Mouse (Mus musculus) adrenal gland, adult 8-10 months (tissue): ENCODE results near the gene Vwf. TPM values are rescaled to one million over a fixed set of nuclear protein-coding genes. Genes with fewer than 3 reads are reported as not detected.

Experiments used
- DNase-seq: peaks from one replicate; pipeline ENCODE4 v3.0.0; 2022
- total RNA-seq, 4 experiments: library from RNA; stranded (reverse); gene quantifications; 2 replicates each; pipeline ENCODE4 v1.2.4; 2022

The Vwf gene
- total RNA-seq, 4 experiments from 2014 or later = 6.5 to 13.4 (median 7.4) TPM

DNA sequence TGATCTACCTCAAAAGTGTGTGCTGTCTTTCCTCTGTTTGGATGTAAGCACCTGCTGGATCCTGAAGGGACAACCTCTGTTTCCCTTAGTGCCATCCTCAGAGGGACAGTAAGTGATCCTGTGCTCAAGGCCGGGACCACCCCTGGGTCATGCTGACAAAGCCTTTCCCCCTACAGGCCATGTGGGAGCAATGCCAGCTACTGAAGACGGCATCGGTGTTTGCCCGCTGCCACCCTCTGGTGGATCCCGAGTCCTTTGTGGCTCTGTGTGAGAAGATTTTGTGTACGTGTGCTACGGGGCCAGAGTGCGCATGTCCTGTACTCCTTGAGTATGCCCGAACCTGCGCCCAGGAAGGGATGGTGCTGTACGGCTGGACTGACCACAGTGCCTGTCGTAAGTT, 41.7 kb downstream of the Vwf start:
- DNase-seq = no peak

DNA sequence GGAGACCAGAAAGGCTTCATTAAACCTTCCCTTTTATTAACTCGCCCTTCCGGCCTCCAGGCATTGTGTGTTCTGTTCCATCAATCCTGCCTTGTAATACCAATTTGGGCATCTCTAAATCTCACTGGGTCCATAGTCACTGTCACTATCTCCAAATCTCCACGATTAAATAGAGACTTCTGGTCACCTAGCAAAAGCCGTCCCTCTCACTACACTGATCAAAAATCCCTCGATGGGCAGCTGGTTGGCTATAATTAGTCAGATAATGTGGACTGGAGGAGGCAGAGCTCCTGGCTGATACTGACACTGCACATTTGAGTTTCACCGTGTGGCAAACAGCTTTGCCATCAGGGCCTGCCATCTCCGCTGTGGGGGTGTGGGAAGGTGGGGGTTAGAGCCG, 42.5 kb downstream of the Vwf start:
- no peak for DNase-seq

DNA sequence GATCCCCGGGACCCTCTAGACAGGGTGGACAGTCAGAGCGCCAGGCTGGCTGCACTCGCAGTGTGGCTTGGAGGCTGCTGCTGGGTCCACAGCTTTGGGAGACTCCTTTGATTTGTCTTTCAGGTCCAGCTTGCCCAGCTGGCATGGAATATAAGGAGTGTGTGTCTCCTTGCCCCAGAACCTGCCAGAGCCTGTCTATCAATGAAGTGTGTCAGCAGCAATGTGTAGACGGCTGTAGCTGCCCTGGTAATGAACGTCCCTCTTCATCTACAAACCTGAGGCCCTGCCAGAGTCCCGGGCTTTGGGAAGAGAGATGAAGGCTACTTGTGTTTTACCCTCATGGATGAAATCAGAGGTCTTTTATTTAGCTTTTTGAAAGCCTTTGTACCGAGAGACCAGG, 43.5 kb downstream of the Vwf start:
- no peak for DNase-seq

DNA sequence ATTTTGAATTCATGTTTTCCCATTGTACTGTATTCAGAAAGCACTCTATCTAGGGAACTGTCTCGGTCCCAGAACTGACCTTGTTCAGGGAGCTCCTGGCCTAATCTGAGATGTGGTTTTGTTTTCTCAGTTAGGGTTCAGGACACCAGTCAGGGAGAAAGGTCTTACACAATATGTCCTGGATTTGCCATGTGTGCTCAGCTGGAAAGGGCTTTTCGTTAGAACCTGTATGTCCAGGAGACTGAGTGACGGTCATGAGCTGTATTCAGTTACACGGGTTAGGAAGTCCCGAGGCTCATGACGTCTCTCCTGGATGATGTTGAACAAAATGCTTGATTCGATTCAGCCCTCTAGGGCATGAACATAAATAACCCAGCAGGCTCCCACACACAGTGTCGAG, 43.9 kb downstream of the Vwf start:
- DNase-seq = no peak

DNA sequence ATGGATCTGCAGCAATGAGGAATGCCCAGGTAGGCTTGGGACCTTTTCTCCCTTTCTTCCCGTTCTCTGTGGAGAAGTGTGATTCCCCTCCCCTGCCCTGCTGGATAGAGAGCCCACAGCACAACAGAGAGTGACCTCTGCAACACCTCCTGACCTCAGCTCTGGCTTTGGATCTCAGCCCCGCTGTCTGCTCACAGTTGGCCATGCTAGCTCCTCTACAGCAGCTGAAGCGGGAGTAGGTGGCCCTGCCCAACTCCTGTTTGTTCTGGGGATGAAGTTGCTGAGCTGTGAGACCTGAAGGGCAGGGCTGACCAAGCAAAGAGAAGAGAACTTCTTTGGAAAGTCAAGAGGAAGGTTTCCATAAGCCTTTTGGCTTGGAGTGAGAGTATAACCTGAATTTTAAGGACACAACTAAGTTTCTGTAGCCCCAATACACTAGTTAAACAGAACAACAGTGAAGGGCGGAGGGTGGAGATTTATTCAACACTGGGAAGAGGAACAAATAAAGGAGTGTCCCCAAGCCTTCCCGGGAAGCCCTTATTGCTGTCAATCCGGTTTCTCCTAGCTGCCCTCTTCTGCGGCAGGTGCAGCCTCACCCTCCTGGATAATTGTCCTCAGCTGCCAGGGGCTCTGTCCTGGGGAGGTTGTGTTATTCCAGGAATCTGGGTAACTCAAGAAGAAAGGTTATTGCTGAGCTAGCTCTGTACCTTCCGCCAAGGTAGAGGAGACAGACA, 45.2 kb downstream of the Vwf start:
- no peak for DNase-seq

DNA sequence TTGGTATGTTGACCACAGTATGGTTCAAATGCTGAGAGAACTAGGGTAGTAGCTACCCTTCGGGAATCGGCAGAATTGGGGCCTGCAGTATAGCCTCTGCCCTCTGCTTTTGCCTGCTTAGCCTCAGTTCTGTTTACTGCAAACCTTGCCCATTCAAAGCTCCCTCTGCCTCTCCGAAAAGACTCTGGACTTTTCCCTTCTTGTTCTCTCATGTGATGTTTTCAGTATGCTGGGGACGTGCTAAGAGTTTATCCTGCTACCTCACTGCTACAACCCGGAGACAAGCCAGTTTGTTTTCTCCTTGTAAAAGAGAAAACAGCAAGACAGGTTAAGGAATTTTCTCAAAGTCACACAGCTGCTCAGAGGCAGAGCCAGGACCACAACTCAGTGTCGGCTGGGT, 46.0 kb downstream of the Vwf start:
- no peak for DNase-seq

DNA sequence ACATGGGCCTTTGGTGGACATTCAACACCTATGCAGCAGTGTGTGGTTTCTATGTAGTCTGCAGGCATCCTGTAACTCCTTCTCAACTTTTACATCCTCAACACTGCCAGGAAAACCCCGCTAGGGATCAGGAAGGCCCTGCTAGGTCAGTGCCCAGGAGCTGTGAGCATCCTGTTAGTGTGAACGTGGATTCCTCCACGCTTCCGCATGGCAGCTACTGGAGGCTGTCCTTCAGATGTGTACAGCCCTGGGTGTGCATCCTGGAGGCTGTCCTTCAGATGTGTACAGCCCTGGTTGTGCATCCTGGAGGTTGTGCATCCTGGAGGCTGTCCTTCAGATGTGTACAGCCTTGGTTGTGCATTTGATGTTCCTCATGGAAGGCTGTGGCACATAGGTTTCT, 47.7 kb downstream of the Vwf start:
- no peak for DNase-seq

DNA sequence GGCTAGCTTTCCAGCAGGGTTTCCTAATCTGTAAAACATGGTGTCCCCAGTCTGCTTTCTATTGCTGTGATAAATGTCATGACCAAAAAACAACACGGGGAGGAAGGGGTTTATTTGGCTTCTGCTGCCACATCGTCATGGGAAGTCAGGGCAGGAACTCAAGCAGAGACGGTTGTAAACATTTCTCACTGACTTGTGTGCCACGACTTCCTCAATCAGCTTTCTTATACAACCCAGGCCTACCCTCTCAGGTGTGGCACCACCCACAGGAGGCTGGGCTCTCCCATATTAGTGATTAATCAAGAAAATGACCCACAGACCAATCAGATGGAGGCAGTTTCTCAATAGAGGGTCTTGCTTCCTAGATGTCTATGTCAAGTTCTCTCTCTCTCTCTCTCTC, 48.3 kb downstream of the Vwf start:
- no peak for DNase-seq

DNA sequence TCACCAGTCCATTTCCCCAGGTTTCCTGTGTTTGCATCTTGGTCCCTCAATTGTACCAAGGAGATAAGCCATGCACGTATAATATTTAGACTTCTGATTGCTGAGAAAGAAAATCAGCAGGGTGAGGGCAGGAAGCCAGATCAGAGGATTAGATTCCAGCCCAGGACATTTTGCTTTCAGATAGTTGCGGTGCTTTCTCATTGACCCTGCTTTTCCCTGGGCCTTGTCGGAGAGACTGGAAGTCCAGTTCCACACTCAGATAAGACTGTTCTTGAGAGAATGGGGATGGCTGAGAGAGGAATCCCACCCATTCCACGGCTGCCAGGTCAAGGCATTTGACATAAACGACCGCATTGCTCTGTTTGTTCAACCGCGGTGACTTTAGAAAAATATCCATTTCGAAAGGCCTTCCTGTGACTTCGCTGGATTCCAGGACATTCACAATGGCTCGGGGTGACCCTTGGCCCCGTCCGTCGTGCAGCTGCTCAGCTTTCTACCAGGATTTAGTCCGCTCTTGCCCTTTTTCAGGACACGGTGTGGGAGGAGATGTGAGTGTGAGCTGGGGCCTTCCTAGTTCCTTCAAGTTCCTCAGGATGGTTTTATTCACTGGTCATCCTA, 50.2 kb downstream of the Vwf start:
- no peak for DNase-seq

DNA sequence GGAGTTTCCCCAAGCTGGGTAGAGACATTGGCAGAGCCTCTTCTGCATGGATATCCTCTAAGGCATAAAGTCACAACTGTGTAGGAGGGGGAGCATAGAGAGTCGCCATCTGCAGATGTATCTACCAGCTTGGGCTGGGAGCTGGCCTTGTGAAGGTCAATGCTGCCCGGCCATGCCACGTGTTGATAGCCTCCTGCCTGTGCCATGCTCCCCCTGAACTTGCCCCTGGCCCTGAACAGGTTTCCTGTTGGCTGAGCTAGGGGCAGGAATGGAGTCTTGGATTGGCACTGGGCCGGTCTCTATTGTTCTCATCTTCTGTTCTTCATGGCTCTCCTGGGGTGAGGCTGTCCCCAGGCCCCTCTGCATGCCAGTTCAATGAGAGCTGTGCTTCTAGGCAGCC, 51.1 kb downstream of the Vwf start:
- DNase-seq = no peak

DNA sequence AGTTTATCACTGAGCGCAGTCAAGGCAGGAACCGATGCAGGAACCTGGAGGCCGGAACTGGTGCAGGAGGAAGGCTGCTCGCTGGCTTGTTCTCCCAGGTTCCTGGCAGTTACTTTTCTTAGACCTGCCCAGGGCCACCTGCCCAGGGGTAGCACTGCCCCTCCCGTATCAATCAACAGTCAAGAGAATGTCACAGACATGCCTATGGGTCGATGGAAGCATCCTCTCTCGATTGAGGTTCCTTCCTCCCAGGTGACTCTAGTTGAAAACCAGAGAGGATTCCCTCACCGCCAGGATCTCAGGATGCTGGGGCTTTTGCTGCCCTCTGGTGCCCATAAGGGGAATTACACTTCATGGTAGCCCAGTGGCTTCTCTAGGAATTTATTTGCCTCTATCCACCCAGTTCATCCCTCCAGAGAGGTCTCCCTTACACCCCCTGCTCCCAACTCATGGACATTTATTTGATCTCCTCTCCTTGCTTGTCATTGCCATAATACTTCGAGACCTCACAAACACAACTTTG, 53.5 kb downstream of the Vwf start:
- DNase-seq = no peak

DNA sequence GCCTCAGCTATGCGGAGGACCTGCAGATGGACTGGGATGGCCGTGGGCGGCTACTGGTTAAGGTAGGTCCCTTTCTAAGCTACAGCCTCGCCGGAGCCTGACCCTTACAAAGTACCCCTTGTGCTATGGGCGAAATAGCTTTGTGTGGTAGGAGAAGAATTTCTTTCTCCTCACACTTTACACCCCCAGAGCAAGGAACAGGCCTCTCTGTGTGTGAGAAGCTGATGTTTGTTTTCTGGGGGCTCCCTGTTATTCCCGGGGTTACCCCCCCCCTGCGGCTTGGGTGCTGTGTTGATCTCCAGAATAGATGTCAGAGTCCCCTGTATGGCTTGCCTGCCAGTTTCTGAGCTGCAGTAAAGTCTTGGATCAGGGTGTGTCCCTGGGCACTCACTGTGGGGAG, 54.1 kb downstream of the Vwf start:
- no peak for DNase-seq

DNA sequence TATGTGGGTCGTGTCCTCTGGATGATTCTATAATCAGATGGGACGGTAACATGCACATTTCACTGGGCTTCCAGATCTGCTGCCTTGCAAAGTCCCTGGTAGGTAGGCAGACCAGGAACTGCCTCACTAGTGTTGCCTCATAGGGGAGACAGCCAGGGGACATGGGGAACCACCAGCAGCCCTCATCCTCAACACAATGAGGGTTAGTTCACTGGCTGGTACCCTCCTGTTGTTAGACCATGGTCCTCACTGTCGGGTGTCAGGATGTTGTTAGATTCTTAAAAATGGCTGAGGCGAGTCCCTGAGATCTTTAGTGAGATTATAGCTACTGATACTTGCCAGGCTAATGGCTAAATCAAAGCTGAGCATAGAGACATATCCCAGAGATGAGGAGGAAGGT, 54.6 kb downstream of the Vwf start:
- DNase-seq = no peak

DNA sequence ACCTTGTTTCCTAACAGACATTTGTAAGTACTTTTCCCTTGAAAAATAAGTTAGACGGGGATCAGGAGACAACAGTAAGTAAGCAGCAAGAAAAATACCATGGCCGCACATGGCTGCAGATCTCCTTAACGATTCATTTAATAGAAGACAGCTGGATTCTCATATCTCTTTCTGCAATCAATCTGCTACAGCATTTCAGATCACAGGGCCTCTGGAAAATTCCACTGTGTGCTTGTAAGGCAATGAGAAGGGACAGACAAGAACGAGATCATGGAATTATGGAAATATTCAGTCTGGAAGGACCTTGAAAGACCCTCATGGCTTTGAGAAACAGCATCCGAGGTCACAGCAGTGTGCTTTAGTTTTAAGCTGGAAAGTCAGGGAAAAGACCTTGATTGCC, 55.2 kb downstream of the Vwf start:
- no peak for DNase-seq

DNA sequence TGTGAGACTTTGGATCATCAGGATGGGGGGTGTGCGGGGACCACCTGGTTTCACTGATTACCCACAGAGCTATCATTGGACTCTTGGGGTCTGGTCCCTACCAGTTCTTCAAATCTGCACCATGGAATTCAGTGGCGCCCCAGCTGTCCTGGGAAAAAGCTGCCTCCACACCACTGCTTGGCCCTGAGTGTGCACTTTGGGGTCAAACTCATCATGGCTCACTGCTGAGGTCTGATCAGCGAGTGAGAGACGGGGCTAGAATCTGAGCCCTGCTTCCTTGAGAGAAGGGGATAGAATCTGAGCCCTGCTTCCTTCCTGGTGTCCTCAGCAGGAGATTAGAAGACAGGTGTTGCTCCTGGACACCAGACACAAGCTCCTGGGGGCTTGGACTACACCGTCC, 55.8 kb downstream of the Vwf start:
- no peak for DNase-seq

DNA sequence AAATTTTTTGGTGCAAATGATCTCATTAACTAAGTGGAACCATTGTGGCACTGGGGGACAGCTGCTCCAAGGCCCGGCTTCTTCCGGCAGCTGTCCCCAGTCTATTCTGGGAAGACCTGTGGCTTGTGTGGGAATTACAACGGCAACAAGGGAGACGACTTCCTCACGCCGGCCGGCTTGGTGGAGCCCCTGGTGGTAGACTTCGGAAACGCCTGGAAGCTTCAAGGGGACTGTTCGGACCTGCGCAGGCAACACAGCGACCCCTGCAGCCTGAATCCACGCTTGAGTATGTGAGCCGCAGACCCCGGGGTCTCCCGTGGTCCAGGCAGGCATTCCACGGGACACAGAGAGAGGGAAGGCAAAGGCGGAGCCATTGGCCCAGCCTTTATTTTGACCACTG, 56.7 kb downstream of the Vwf start:
- peak; percentile 70 for DNase-seq

DNA sequence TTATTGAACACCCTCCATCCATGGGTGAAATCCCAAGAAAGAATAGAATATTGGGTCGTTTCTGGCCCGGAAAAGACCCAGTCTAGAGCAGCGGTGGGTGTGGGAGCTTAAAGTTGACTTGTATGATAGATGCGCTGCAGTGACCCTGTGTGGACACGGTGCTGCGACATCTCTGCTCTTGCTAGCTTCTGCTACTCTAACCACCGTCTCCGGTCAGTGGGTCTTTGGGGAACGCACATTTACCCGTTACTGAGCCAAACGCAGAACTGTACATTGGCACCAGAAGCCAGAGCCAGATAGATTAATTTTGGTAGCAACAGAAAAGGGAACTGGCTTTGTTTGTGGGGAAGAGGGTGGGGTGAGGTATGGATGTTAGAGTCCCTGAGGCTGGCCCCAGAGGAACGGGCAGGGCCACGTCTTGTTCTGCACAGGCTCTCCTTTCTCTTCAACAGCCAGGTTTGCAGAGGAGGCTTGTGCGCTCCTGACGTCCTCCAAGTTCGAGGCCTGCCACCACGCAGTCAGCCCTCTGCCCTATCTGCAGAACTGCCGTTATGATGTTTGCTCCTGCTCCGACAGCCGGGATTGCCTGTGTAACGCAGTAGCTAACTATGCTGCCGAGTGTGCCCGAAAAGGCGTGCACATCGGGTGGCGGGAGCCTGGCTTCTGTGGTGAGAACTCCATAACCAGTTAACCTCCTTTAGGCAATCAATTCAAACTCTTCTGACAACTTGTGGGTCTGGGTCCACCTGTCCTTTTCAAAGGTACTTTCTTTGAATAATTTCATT, 57.3 kb downstream of the Vwf start:
- no peak for DNase-seq

DNA sequence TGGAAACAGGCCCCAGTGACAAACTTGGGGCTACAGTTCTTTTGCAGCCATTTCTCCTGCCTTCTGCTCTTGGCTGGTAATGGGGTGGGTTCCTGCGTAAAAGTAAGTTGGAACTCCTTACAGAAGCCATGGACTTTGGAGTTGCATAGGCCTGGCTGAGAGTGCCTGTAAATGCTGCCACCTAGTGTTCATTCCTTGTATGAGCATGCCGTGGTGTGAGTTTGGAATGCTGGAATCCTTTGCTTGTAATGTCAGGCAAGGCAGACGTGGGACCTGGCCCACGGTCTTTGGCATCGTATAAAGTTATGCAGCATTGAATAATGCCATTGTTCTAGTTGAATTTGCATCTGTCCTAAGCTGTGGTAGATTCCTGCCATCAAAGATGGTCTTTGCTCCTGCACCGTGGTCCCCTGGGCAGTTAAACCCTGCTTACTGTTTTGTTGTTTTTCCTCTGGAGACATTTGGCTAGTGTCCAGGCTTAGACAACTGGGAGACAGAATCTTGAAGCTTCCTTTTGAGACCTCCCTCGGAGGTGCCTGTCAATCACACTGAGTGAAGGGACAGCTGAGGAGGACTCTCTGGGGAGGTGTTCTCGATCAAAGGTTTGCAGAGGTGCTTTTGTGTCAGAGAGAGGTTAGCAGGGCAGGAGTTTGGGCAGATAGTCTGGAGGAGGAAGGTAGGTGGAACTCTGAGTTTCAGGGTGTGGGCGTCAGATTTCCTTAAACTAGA, 58.1 kb downstream of the Vwf start:
- peak; percentile 52 for DNase-seq

DNA sequence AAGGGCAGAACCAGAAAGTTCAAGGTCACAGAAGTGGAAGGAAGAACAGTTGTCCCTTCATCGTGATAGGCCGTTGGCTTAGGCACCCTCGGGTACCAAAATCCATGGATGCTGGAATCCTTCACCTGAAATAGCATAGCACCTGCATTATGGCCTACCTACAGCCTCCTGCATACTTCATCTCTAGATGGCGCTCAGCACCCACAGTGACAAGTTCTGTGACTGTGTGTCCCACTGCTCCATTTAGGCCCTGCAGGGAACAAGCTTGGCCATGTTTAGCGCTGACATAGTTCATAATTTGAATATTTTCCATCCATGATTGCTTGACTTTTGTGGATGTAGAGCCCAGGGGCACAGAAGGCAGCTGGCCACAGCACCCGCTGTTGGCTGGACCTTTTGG, 62.5 kb downstream of the Vwf start:
- DNase-seq = no peak

DNA sequence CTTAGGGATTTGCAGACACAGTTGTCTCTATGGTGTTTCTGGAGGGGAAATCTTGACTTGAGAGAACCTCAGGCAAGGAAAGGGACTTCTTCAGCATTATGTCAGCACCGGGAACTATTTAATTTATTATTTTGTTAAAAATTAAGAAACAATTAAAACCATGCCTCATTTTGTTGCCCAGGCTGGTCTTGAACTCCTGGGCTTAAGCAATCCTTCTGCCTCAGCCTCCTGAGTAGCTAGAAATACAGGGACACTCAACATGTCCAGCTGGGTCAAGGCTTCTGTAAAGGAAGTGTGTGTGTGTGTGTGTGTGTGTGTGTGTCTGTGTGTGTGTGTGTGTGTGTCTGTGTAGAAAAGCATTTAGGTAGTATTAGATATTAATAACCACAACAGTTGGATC, 71.3 kb downstream of the Vwf start:
- no peak for DNase-seq

DNA sequence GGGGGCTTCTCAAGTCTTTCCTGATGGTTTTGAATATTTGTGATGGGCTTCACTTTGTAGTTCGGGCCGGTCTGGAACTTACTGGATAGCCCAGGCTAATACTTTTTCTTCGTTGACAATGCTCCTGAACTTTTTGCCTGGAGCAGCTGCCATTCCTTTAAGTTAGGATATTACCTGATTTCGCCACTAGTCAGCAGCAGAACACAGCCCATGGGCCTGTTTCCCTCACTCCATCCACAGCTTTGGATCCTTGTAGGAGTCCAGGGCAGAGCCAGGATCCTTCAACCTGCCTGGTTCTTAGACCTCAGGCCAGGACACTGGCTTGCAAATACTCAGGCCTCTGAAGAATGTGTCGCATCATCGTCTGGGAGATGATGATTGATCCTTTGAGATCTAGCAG, 74.2 kb downstream of the Vwf start:
- no peak for DNase-seq

DNA sequence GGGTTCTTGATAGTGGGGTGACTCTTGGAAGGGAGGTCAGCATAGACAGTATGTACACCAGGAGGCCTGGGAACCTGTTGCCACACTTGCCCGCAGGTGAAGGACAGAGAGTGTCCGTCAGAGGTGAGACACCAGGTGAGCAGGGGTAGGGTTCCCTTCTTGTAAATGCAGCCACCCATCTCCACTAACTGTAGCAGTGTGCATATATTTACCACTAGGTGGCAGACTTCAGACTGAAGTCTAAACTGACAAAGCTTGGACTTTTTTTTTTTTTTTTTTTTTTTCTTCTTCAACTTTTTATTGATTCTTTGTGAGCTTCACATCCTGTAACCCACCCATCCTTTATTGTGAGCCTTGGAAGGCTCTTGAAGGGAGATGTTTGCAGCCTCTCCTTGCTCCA, 75.9 kb downstream of the Vwf start:
- no peak for DNase-seq

DNA sequence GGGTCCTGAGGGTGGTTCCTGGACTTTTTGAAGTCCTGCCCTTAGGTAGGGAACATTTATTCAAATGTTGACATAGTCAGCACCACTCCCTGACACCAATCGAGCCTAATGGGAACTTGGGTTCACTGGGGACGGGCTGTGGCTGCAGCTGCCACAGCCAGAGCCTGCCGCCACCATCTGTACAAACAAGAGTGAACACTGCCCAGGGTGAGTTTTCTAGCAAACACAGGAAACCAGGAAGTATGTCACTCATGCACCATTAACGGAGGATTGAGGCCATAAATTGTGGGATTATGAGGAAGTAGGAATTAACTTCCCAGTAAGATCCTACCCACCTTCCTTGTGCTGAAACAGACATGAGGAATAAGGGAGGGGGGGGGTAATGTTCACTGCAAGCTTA, 93.9 kb downstream of the Vwf start:
- no peak for DNase-seq
